Mouse (Mus musculus) right cerebral cortex, adult 18-20 months (tissue): ENCODE results near the gene Smtnl1.

ENCODE experiments used
- DNase-seq: peaks from one replicate; pipeline ENCODE4 v3.0.0; 2022; ENCODE audit warnings: mixed read lengths

Smtnl1 gene

GRCm38 (mm10) chr2:84822552-84822951, at the start of gene Smtnl1:
Gene Smtnl1, minus strand, starts transcription at chr2:84822652.
- no peak for DNase-seq

GRCm38 (mm10) chr2:84870623-84871160, 48.2 kb upstream of the Smtnl1 start:
- DNase-seq = no peak

GRCm38 (mm10) chr2:84868977-84869376, 46.5 kb upstream of the Smtnl1 start:
- no peak for DNase-seq

GRCm38 (mm10) chr2:84868521-84868943, 46.1 kb upstream of the Smtnl1 start:
- no peak for DNase-seq

GRCm38 (mm10) chr2:84865616-84866571, 43.4 kb upstream of the Smtnl1 start:
- DNase-seq = no peak

GRCm38 (mm10) chr2:84862231-84862630, 39.8 kb upstream of the Smtnl1 start:
- DNase-seq = no peak

- no peak for DNase-seq
Observed at GRCm38 (mm10) chr2:84861430-84861829, 39.0 kb upstream of the Smtnl1 start.

- DNase-seq = no peak
Observed at GRCm38 (mm10) chr2:84859991-84860780, 37.7 kb upstream of the Smtnl1 start.

- no peak for DNase-seq
Observed at GRCm38 (mm10) chr2:84858551-84858950, 36.1 kb upstream of the Smtnl1 start.

- DNase-seq = no peak
Observed at GRCm38 (mm10) chr2:84855732-84856131, 33.3 kb upstream of the Smtnl1 start.

GRCm38 (mm10) chr2:84851130-84852040, 28.9 kb upstream of the Smtnl1 start:
- no peak for DNase-seq

- DNase-seq = no peak
Observed at GRCm38 (mm10) chr2:84850407-84851129, 28.1 kb upstream of the Smtnl1 start.

- no peak for DNase-seq
Observed at GRCm38 (mm10) chr2:84845226-84845625, 22.8 kb upstream of the Smtnl1 start.

GRCm38 (mm10) chr2:84843654-84844053, 21.2 kb upstream of the Smtnl1 start:
- DNase-seq = no peak

- DNase-seq = no peak
Observed at GRCm38 (mm10) chr2:84841905-84842304, 19.5 kb upstream of the Smtnl1 start.

GRCm38 (mm10) chr2:84840748-84841563, 18.5 kb upstream of the Smtnl1 start:
- DNase-seq = no peak

- DNase-seq = no peak
Observed at GRCm38 (mm10) chr2:84840016-84840747, 17.7 kb upstream of the Smtnl1 start.

GRCm38 (mm10) chr2:84838993-84839980, 16.8 kb upstream of the Smtnl1 start:
- DNase-seq = no peak

GRCm38 (mm10) chr2:84838593-84838949, 16.1 kb upstream of the Smtnl1 start, which contains the start of gene Slc43a1:
Gene Slc43a1, plus strand, starts transcription at chr2:84838850.
- no peak for DNase-seq
